Mouse (Mus musculus) midbrain, embryonic 12.5 days (tissue): Measurements from ENCODE around the gene Gprc5a. TPM values are rescaled to one million over a fixed set of nuclear protein-coding genes. Genes with fewer than 3 reads are reported as not detected.

Source experiments
- ATAC-seq: fragments of 200-750 bp; cut with Nextera tagmentation; 2 replicates; pipeline ENCODE4 v1.8.0; 2017; ENCODE audit warnings: low read depth, moderate TSS enrichment, moderate library complexity; ENCODE audit not compliant: low FRiP score
- H3K27ac ChIP-seq: fragments of 300-500 bp; sonication (generic); replicated peaks from 2 replicates; pipeline ENCODE4 v1.5.1; 2016; ENCODE audit warnings: mild to moderate bottlenecking
- H3K27me3 ChIP-seq: fragments of 300-500 bp; sonication (generic); 2 replicates; pipeline ENCODE4 v1.6.1; 2016; ENCODE audit warnings: mild to moderate bottlenecking
- H3K36me3 ChIP-seq: fragments of 300-500 bp; sonication (generic); 2 replicates; pipeline ENCODE4 v1.6.1; 2016
- H3K4me1 ChIP-seq: fragments of 300-500 bp; sonication (generic); 2 replicates; pipeline ENCODE4 v1.6.1; 2016
- H3K4me2 ChIP-seq: fragments of 300-500 bp; sonication (generic); replicated peaks from 2 replicates; pipeline ENCODE4 v1.6.1; 2016; ENCODE audit warnings: mild to moderate bottlenecking, moderate library complexity
- H3K4me3 ChIP-seq: fragments of 300-500 bp; sonication (generic); 2 replicates; pipeline ENCODE4 v1.5.1; 2016; ENCODE audit warnings: mild to moderate bottlenecking
- H3K9ac ChIP-seq: fragments of 300-500 bp; sonication (generic); replicated peaks from 2 replicates; pipeline ENCODE4 v1.6.1; 2016; ENCODE audit warnings: mild to moderate bottlenecking, moderate library complexity
- H3K9me3 ChIP-seq: fragments of 300-500 bp; sonication (generic); 2 replicates; pipeline ENCODE4 v1.6.1; 2016; ENCODE audit warnings: mild to moderate bottlenecking
- WGBS: fragments of 180-500 bp; shearing (Covaris S2); methylation state at CpG from one replicate; pipeline ENCODE4 v1.1.7; 2016; 5-methylcytosine and 5-hydroxymethylcytosine counted together
- polyA plus RNA-seq: library from polyadenylated mRNA; unstranded; fragments of >200 nt; fragmentation: Nextera tagmentation; extraction: Ambion mirVana; gene quantifications from 2 replicates; pipeline ENCODE4 v1.2.1, GENCODE M21; 2016

Gene Gprc5a
- polyA plus RNA-seq, 1 experiment from 2014 or later, result 1.9 TPM

DNA sequence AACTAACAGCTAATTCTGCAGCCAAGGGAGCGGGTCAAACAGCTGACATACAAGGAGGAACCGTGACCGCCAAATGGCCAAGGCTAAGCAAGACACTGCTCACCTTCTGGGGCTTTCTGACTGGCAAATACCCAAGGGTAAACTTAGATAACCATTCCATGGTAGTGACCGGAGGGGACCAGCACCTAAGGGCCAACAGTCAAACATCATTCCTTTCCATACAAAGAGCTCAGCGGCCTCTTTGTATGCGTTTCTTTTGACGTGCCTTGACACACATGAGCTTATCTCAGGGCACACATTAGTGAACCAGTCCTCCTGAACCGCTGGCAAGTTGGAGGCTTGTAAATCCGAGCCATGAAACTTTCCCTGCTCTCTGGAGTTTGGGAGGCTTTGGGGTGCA lies 18.2 kb upstream of the Gprc5a start:
- WGBS, result 76% methylated on average over 9 of the region's 9 CpGs
- Histone ChIP-seq H3K4me2 (no peak overlapping the region), H3K27me3 (peaks cover 14% of the 10 kb centered on the region), H3K9me3 (no peaks in the 10 kb centered on the region), H3K36me3 (no peaks in the 10 kb centered on the region), H3K4me1 (no peaks in the 10 kb centered on the region), H3K4me3 (no peak overlapping the region), H3K9ac (no peak overlapping the region), H3K27ac (no peak overlapping the region)
- ATAC-seq, result no peak

GRCm38 (mm10) chr6:135048509-135048908 lies 16.9 kb upstream of the Gprc5a start:
- Histone ChIP-seq H3K36me3 (no peaks in the 10 kb centered on the region), H3K4me3 (no peak overlapping the region), H3K4me2 (no peak overlapping the region), H3K9me3 (no peaks in the 10 kb centered on the region), H3K27me3 (peaks cover 14% of the 10 kb centered on the region), H3K4me1 (no peaks in the 10 kb centered on the region), H3K9ac (no peak overlapping the region), H3K27ac (no peak overlapping the region)
- 90% methylated on average over 6 of the region's 6 CpGs for WGBS
- ATAC-seq, result no peak

GRCm38 (mm10) chr6:135048956-135049355 lies 16.5 kb upstream of the Gprc5a start:
- no peak overlapping the region for H3K4me2 ChIP-seq
- H3K9ac ChIP-seq, result no peak overlapping the region
- WGBS, result 85% methylated on average over 16 of the region's 16 CpGs
- H3K27ac ChIP-seq, result no peak overlapping the region
- ATAC-seq, result no peak
- no peaks in the 10 kb centered on the region for H3K4me1 ChIP-seq
- H3K4me3 ChIP-seq, result no peak overlapping the region
- H3K9me3 ChIP-seq, result no peaks in the 10 kb centered on the region
- H3K36me3 ChIP-seq, result no peaks in the 10 kb centered on the region
- peaks cover 14% of the 10 kb centered on the region for H3K27me3 ChIP-seq

GRCm38 (mm10) chr6:135053789-135054188 lies 11.7 kb upstream of the Gprc5a start:
- 63% methylated on average over 3 of the region's 3 CpGs for WGBS
- Histone ChIP-seq H3K4me1 (peaks cover 5% of the 10 kb centered on the region; the same call in 1 of the 2 replicates), H3K9me3 (no peaks in the 10 kb centered on the region), H3K27ac (no peak overlapping the region), H3K4me3 (no peak overlapping the region), H3K27me3 (peaks cover 4% of the 10 kb centered on the region; the same call in 1 of the 2 replicates), H3K9ac (no peak overlapping the region), H3K36me3 (no peaks in the 10 kb centered on the region), H3K4me2 (no peak overlapping the region)
- no peak for ATAC-seq

DNA sequence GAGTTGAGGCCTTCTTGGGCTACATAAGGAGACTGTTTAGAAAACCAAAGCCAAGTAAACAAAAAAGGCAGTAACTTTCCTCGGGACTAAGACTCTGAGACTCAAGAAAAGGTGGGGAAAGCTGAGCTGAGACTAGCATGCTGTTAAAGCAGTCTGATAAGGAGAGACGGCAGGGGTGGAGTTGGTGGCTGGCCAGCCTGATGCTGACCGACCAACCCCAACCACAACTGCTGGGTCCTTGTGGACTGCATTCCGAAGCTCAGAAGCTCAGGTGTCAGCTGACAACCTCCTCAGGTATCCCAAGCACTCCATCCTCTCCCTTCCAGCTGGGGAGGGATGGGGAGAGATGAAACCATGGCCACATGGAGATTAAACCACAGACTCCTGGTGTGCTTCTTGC lies 9.6 kb upstream of the Gprc5a start:
- Histone ChIP-seq H3K9me3 (no peaks in the 10 kb centered on the region), H3K36me3 (no peaks in the 10 kb centered on the region), H3K9ac (no peak overlapping the region), H3K27ac (no peak overlapping the region), H3K4me3 (no peak overlapping the region), H3K4me2 (no peak overlapping the region), H3K27me3 (peaks cover 4% of the 10 kb centered on the region; the same call in 1 of the 2 replicates), H3K4me1 (peaks cover 5% of the 10 kb centered on the region; the same call in 1 of the 2 replicates)
- no peak for ATAC-seq
- 75% methylated on average over 4 of the region's 4 CpGs for WGBS

- H3K36me3 ChIP-seq, result no peaks in the 10 kb centered on the region
- no peak overlapping the region for H3K27ac ChIP-seq
- no peak for ATAC-seq
- WGBS, result 96% methylated on average over 4 of the region's 4 CpGs
- no peaks in the 10 kb centered on the region for H3K9me3 ChIP-seq
- no peak overlapping the region for H3K9ac ChIP-seq
- H3K4me1 ChIP-seq, result peaks cover 15% of the 10 kb centered on the region
- peaks cover 23% of the 10 kb centered on the region for H3K27me3 ChIP-seq
- H3K4me3 ChIP-seq, result no peak overlapping the region
- no peak overlapping the region for H3K4me2 ChIP-seq
Observed at GRCm38 (mm10) chr6:135060728-135061127, 4.7 kb upstream of the Gprc5a start.

DNA sequence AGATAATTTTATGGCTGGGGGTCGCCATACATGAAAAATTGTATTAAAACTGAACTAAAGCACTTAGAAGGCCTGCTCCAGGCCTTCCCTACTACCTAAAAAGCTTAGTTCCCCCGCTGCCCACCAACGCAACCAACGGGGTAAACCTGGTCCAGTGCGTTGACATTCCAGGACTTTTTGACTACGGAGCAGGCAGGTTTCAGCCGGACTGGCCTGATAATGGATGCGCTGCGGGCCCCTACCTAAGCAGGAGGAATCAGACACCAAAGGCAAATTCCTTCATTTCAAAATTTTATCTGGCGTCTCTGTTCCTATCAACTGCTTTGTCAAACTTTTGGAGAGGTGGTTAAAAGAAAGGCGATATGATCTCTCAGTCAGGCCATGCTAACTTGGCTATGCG lies 830 bp upstream of the Gprc5a start:
- H3K4me1 ChIP-seq, result peaks cover 26% of the 10 kb centered on the region
- H3K27ac ChIP-seq, result no peak overlapping the region
- H3K9me3 ChIP-seq, result no peaks in the 10 kb centered on the region
- no peak overlapping the region for H3K9ac ChIP-seq
- no peak for ATAC-seq
- WGBS, result 55% methylated on average over 12 of the region's 12 CpGs
- H3K27me3 ChIP-seq, result peaks cover 46% of the 10 kb centered on the region
- H3K4me3 ChIP-seq, result no peak overlapping the region
- no peaks in the 10 kb centered on the region for H3K36me3 ChIP-seq
- no peak overlapping the region for H3K4me2 ChIP-seq

GRCm38 (mm10) chr6:135066795-135067445 lies 1.5 kb downstream of the Gprc5a start:
- Histone ChIP-seq H3K4me1 (peaks cover 26% of the 10 kb centered on the region), H3K27ac (no peak overlapping the region), H3K4me3 (no peak overlapping the region), H3K9ac (no peak overlapping the region), H3K9me3 (no peaks in the 10 kb centered on the region), H3K27me3 (peaks cover 46% of the 10 kb centered on the region), H3K36me3 (no peaks in the 10 kb centered on the region), H3K4me2 (no peak overlapping the region; the same call in 1 of the 2 replicates)
- WGBS, result 9% methylated on average over 6 of the region's 6 CpGs
- no peak for ATAC-seq

- H3K36me3 ChIP-seq, result no peaks in the 10 kb centered on the region
- H3K9me3 ChIP-seq, result no peaks in the 10 kb centered on the region
- H3K4me1 ChIP-seq, result peaks cover 26% of the 10 kb centered on the region
- H3K9ac ChIP-seq, result no peak overlapping the region
- H3K27ac ChIP-seq, result no peak overlapping the region
- no peak for ATAC-seq
- 79% methylated on average over 5 of the region's 5 CpGs for WGBS
- H3K4me3 ChIP-seq, result no peak overlapping the region
- peaks cover 46% of the 10 kb centered on the region for H3K27me3 ChIP-seq
- H3K4me2 ChIP-seq, result no peak overlapping the region
Observed at GRCm38 (mm10) chr6:135068221-135068620, 2.8 kb downstream of the Gprc5a start.

DNA sequence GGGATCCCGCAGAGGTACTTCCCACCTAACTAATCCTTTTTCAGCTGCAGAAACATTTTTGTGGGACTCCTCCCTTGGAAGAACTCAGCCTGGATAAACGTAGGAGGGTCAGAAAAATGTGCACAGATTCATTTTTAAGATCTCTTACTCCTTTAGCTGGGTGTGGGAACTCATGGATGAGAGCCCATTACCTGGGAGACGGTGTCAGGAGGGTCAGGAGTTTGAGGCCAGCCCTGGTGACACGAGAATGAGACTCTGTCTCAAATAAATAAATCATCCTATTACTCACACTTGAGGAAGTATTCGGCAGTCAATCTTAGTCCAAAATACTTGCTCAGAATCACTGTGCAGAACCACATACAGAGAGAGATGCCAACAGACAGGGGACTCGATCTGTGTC lies 4.4 kb downstream of the Gprc5a start:
- Histone ChIP-seq H3K4me1 (peaks cover 25% of the 10 kb centered on the region), H3K9me3 (no peaks in the 10 kb centered on the region), H3K9ac (no peak overlapping the region), H3K27ac (no peak overlapping the region), H3K4me3 (no peak overlapping the region), H3K36me3 (no peaks in the 10 kb centered on the region), H3K4me2 (no peak overlapping the region), H3K27me3 (peaks cover 32% of the 10 kb centered on the region)
- WGBS, result 77% methylated on average over 6 of the region's 6 CpGs
- no peak for ATAC-seq

DNA sequence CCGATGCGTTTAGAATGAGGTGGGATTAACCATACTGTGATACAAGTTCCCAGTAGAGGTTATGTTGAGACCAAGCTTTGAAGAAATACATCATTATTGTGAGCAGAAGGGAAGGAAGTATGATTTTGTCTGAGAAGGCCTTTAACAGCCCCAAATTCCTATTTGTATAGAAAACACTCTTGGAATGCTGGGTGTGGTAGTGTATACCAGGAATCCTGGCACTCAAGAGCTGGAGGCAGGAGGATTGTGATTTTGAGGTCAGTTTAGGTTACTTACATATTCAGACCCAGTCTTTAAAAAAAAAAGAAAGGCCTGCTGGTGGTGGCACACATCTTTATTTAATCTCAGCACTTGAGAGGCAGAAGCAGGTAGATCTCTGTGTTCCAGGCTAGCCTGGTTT lies 4.9 kb downstream of the Gprc5a start:
- H3K9me3 ChIP-seq, result no peaks in the 10 kb centered on the region
- no peak overlapping the region for H3K9ac ChIP-seq
- peaks cover 20% of the 10 kb centered on the region for H3K4me1 ChIP-seq
- H3K27me3 ChIP-seq, result peaks cover 27% of the 10 kb centered on the region
- 86% methylated on average over 2 of the region's 2 CpGs for WGBS
- no peak overlapping the region for H3K27ac ChIP-seq
- H3K4me2 ChIP-seq, result no peak overlapping the region
- no peak overlapping the region for H3K4me3 ChIP-seq
- ATAC-seq, result no peak
- H3K36me3 ChIP-seq, result no peaks in the 10 kb centered on the region

DNA sequence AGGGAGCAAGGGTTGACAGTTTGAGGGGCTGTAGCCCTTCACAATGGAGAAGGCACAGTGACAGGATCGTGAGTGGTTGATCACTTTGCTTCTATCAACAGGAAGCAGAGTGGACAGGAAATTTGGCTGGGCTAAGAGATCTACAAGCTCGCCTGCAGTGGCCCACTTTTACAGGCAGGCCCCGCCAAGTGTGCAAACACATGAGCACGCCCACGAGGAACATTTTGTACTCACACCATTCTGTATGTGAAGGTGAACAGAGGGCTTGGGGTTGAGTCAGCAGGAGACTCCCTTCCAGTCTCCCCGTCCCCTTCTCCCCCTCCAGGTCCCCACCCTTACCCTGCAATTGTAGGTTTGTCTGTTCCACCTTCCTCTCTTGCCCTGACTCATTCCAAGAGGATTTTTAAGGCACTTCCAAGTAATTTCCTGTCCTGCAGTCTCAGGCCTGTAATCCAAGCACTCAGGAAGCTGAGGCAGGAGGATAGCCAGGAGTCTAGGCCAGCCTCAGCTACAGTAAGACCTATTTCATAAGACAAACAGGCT lies 9.0 kb downstream of the Gprc5a start:
- H3K36me3 ChIP-seq, result no peaks in the 10 kb centered on the region
- no peaks in the 10 kb centered on the region for H3K9me3 ChIP-seq
- H3K27me3 ChIP-seq, result no peaks in the 10 kb centered on the region
- no peak overlapping the region for H3K4me2 ChIP-seq
- WGBS, result 85% methylated on average over 6 of the region's 6 CpGs
- no peak overlapping the region for H3K9ac ChIP-seq
- H3K4me3 ChIP-seq, result no peak overlapping the region
- no peaks in the 10 kb centered on the region for H3K4me1 ChIP-seq
- ATAC-seq, result no peak
- H3K27ac ChIP-seq, result no peak overlapping the region

DNA sequence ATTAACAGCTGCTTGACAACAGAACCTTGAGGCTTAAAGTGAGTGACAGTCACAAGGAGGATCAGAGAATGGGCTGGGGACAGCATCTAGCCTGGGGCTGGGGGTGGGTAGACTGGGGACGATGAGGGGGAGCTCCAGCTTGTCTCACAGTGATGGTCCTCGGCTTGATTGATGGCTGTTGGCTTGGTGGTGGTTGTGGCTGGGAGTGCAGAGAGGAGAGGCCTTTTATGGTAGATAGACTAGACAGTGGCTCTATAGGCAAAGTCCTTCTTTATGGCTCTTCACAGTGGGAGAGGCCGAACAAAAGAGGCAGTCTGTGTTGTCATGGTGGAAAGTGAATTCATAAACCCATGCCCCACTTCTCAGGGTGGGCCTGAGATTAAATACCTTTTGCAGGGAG lies 10.8 kb downstream of the Gprc5a start:
- no peaks in the 10 kb centered on the region for H3K9me3 ChIP-seq
- no peaks in the 10 kb centered on the region for H3K27me3 ChIP-seq
- H3K36me3 ChIP-seq, result no peaks in the 10 kb centered on the region
- H3K4me2 ChIP-seq, result no peak overlapping the region
- no peak for ATAC-seq
- H3K4me1 ChIP-seq, result no peaks in the 10 kb centered on the region
- H3K9ac ChIP-seq, result no peak overlapping the region
- H3K27ac ChIP-seq, result no peak overlapping the region
- no peak overlapping the region for H3K4me3 ChIP-seq
- 52% methylated on average over 3 of the region's 3 CpGs for WGBS
